Mouse (Mus musculus) cortical plate, adult 2 months (tissue): ENCODE measurements around the gene Rsrp1. TPM values are rescaled to one million over a fixed set of nuclear protein-coding genes. Genes with fewer than 3 reads are reported as not detected.

Source experiments
- H3K27ac ChIP-seq: fragments of 200-500 bp; 2 replicates; pipeline ENCODE4 v1.5.1; 2012; ENCODE audit warnings: low read length, control low read depth, inconsistent platforms; ENCODE audit not compliant: insufficient read depth
- H3K4me1 ChIP-seq: fragments of 200-500 bp; 2 replicates; pipeline ENCODE4 v1.6.1; 2011; ENCODE audit warnings: low read length; ENCODE audit not compliant: control insufficient read depth, insufficient read depth
- H3K4me3 ChIP-seq: fragments of 200-500 bp; 2 replicates; pipeline ENCODE4 v1.5.1; 2011; ENCODE audit warnings: mild to moderate bottlenecking, low read length, control low read depth; ENCODE audit not compliant: insufficient read depth
- CTCF ChIP-seq: fragments of 200-500 bp; IDR thresholded peaks from 2 replicates; pipeline ENCODE4 v1.5.1; 2011; ENCODE audit warnings: mild to moderate bottlenecking, control low read depth, low read length; ENCODE audit not compliant: insufficient read depth; ENCODE audit errors: extremely low read depth
- POLR2A ChIP-seq: fragments of 200-500 bp; IDR thresholded peaks from 2 replicates; pipeline ENCODE4 v1.6.1; 2011; ENCODE audit warnings: mild to moderate bottlenecking, low read length, control low read depth; ENCODE audit not compliant: insufficient read depth; ENCODE audit errors: extremely low read depth
- polyA plus RNA-seq: library from polyadenylated mRNA; depleted of rRNA; stranded (reverse); fragments of >200 nt; gene quantifications from 2 replicates; pipeline ENCODE4 v1.2.3, GENCODE M21; 2012

Rsrp1 gene
- polyA plus RNA-seq, 1 experiment, result 545 TPM

GRCm38 (mm10) chr4:134920631-134921030, 2.8 kb upstream of the Rsrp1 start:
- Histone ChIP-seq H3K4me3 (no peak overlapping the region), H3K4me1 (0 out of 2 replicates have a peak, but pooled peaks cover 2% of the 10 kb centered on the region), H3K27ac (no peak overlapping the region)
- TF ChIP-seq CTCF (no peak), POLR2A (no peak)

GRCm38 (mm10) chr4:134921703-134922102, 1.7 kb upstream of the Rsrp1 start:
- no peak overlapping the region for H3K4me3 ChIP-seq
- TF ChIP-seq CTCF (no peak), POLR2A (no peak)
- H3K27ac ChIP-seq, result no peak overlapping the region

GRCm38 (mm10) chr4:134922111-134922924, 1.1 kb upstream of the Rsrp1 start:
- Histone ChIP-seq H3K4me3 (peak overlapping the region; percentile 74), H3K4me1 (peaks cover 3% of the 10 kb centered on the region), H3K27ac (peak overlapping the region; percentile 94)
- TF ChIP-seq POLR2A, result no peak
- no peak for TF ChIP-seq CTCF

More at GRCm38 (mm10) chr4:134921703-134922102, 1.7 kb upstream of the Rsrp1 start:
- peaks cover 3% of the 10 kb centered on the region for H3K4me1 ChIP-seq

- Histone ChIP-seq H3K27ac (peak overlapping the region; percentile 94), H3K4me1 (peaks cover 3% of the 10 kb centered on the region), H3K4me3 (peak overlapping the region; percentile 74)
- TF ChIP-seq CTCF, result no peak
- TF ChIP-seq POLR2A, result 0 out of 2 replicates have a peak, but pooled peaks have one; percentile 21
Observed at GRCm38 (mm10) chr4:134922925-134923244, 507 bp upstream of the Rsrp1 start.

GRCm38 (mm10) chr4:134924019-134924741, 788 bp downstream of the Rsrp1 start:
- H3K27ac ChIP-seq, result peak overlapping the region; percentile 97
- peaks cover 3% of the 10 kb centered on the region for H3K4me1 ChIP-seq
- H3K4me3 ChIP-seq, result peak overlapping the region; percentile 74
- TF ChIP-seq POLR2A (0 out of 2 replicates have a peak, but pooled peaks have one; percentile 4), CTCF (no peak)

- Histone ChIP-seq H3K27ac (no peak overlapping the region), H3K4me3 (peak overlapping the region; percentile 74), H3K4me1 (peaks cover 4% of the 10 kb centered on the region)
- no peak for TF ChIP-seq POLR2A
- no peak for TF ChIP-seq CTCF
Observed at GRCm38 (mm10) chr4:134925206-134925605, 1.8 kb downstream of the Rsrp1 start.

DNA sequence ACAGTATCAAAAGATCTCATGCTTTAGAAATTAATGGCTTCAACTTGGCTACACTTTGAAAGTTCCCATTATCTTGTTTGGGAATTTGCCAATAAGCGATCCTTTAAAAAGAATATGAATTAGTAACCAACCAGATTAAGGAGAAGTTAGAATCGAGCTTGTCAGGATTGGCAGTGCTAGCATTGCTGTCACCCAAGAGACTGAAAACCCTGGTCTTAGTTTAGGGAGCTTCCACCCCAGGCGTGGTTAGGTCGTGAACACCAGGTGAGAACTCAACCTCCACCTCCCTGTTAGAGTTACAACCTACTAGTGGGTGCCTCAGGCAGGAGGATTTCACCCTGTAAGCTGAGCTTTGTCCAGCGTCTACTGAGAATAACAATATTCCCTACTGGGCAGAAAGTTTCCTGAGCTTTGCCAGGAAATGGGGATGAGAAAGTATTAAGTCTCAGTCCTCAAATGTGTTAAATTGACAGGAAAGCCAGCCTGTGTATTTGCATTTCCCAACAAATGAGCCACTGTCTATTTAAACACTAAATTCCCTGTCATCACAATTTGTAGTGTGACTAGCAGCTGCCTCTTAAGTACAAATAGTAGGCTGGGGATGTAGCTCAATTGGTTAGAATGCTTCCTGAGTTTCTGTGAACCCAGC, 4.5 kb downstream of the Rsrp1 start:
- H3K27ac ChIP-seq, result no peak overlapping the region
- no peak overlapping the region for H3K4me3 ChIP-seq
- TF ChIP-seq CTCF, result no peak
- 0 out of 2 replicates have a peak, but pooled peaks have one; percentile 38 for TF ChIP-seq POLR2A
- peaks cover 4% of the 10 kb centered on the region for H3K4me1 ChIP-seq

GRCm38 (mm10) chr4:134928464-134928836, 5.1 kb downstream of the Rsrp1 start:
- H3K4me1 ChIP-seq, result peaks cover 4% of the 10 kb centered on the region
- H3K4me3 ChIP-seq, result no peak overlapping the region
- TF ChIP-seq POLR2A (no peak), CTCF (no peak)
- H3K27ac ChIP-seq, result no peak overlapping the region

DNA sequence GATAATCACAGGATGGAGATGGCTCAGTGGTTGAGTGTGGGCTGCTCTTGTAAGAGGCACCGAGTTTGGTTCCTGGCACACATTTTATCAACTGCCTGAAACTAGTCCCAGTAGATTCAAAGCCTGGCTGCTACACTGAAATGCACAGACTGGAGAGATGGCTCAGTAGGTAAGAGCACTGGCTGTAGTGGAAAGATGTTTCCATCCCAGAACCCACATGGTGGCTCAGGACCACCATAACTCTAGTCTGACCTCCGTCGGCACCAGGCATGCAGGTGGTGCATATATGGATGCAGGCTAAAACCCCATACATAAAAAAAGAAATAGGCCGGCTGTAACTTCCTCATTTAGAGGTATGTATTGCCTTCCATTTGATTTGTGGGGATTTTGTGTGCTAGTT, 6.1 kb downstream of the Rsrp1 start:
- TF ChIP-seq POLR2A (no peak), CTCF (no peak)
- no peak overlapping the region for H3K27ac ChIP-seq
- peaks cover 4% of the 10 kb centered on the region for H3K4me1 ChIP-seq
- no peak overlapping the region for H3K4me3 ChIP-seq

DNA sequence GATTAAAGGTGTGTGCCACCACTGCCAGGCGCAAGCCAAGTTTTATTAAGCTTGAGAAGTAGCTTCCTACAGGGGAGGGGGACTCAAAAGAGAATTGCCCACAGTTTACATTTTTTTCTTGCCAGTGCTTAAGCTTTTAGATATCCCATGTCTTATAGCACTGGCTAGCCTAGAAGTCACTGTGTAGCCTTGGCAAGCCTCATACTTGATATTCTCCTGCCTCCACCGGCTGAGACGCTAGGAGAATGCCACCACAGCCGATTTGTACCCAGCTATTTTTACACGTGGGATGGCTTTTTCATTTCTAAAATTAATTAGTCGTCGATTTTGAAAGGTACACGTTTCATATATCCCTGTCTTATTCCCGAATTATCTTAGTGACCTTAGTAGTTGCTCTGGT, 6.8 kb downstream of the Rsrp1 start:
- 0 out of 2 replicates have a peak overlapping the region, but pooled peaks have one; percentile 38 for H3K27ac ChIP-seq
- H3K4me3 ChIP-seq, result peak overlapping the region; percentile 79
- H3K4me1 ChIP-seq, result peaks cover 4% of the 10 kb centered on the region
- TF ChIP-seq POLR2A, result no peak
- no peak for TF ChIP-seq CTCF
